Mouse (Mus musculus) MEL (cell line): ENCODE results near the gene Tsr1. TPM values are rescaled to one million over a fixed set of nuclear protein-coding genes. Genes with fewer than 3 reads are reported as not detected.
A peak's percentile ranks its signal among the peaks of the same experiment; 100 is the strongest.

ENCODE experiments used
- DNase-seq: peaks from one replicate; pipeline ENCODE4 v3.0.0; 2011; ENCODE audit warnings: low read depth, low spot score
- H3K27ac ChIP-seq: 2 replicates; pipeline ENCODE4 v1.5.1; 2012; ENCODE audit warnings: low read depth, mild to moderate bottlenecking, control low read depth, low read length, moderate library complexity; ENCODE audit not compliant: control insufficient read depth
- H3K27me3 ChIP-seq, 2 experiments: fragments of 150-350 bp in 1 of 2; sonication (generic) in 1 of 2; 2 replicates each; pipeline ENCODE4 v1.6.1; 2012; ENCODE audit warnings: low read length in 2 of 2, mild to moderate bottlenecking in 2 of 2, improper control_type of control experiment in 1 of 2, moderate library complexity in 1 of 2; ENCODE audit not compliant: insufficient read depth in 2 of 2, control insufficient read depth in 1 of 2
- H3K36me3 ChIP-seq, 2 experiments: 2 replicates each; pipeline ENCODE4 v1.6.1; 2012 to 2014; ENCODE audit warnings: low read length in 2 of 2, improper control_type of control experiment in 1 of 2, inconsistent platforms in 1 of 2, mild to moderate bottlenecking in 1 of 2; ENCODE audit not compliant: insufficient read depth in 2 of 2, control insufficient read depth in 1 of 2
- H3K4me1 ChIP-seq, 2 experiments: fragments of 150-350 bp in 1 of 2; sonication (generic) in 1 of 2; 2 replicates each; pipeline ENCODE4 v1.6.1; 2012; ENCODE audit warnings: low read length in 2 of 2, improper control_type of control experiment in 1 of 2, mild to moderate bottlenecking in 1 of 2; ENCODE audit not compliant: insufficient read depth in 2 of 2, control insufficient read depth in 1 of 2
- H3K4me3 ChIP-seq, 2 experiments: fragments of 150-350 bp in 1 of 2; sonication (generic) in 1 of 2; 2 replicates each; pipeline ENCODE4 v1.5.1; 2012; ENCODE audit warnings: low read depth in 2 of 2, low read length in 2 of 2, mild to moderate bottlenecking in 2 of 2, moderate library complexity in 2 of 2, control low read depth in 1 of 2, improper control_type of control experiment in 1 of 2; ENCODE audit not compliant: control insufficient read depth in 1 of 2, insufficient read depth in 1 of 2
- H3K79me2 ChIP-seq: 2 replicates; pipeline ENCODE4 v1.6.1; 2012; ENCODE audit warnings: mild to moderate bottlenecking, low read length, moderate library complexity; ENCODE audit not compliant: control insufficient read depth, poor library complexity, insufficient read depth
- H3K9ac ChIP-seq: 2 replicates; pipeline ENCODE4 v1.6.1; 2012; ENCODE audit warnings: low read depth, mild to moderate bottlenecking, control low read depth, low read length, moderate library complexity; ENCODE audit not compliant: control insufficient read depth, poor library complexity, severe bottlenecking
- H3K9me3 ChIP-seq: fragments of 150-350 bp; sonication (generic); replicated peaks from 2 replicates; pipeline ENCODE4 v1.6.1; 2012; ENCODE audit warnings: mild to moderate bottlenecking, low read length, improper control_type of control experiment, moderate library complexity; ENCODE audit not compliant: insufficient read depth
- CHD1 ChIP-seq: IDR thresholded peaks from 2 replicates; pipeline ENCODE4 v1.6.1; 2012; ENCODE audit warnings: low read depth, mild to moderate bottlenecking, inconsistent platforms, low read length, improper control_type of control experiment
- CHD2 ChIP-seq: IDR thresholded peaks from 2 replicates; pipeline ENCODE4 v1.6.1; 2011; ENCODE audit warnings: low read length, improper control_type of control experiment
- CTCF ChIP-seq, 3 experiments: IDR thresholded peaks in 2 of 3; conservative IDR thresholded peaks in 1 of 3; 2 replicates each; pipeline ENCODE4 v1.5.1; 2011 to 2012; ENCODE audit warnings: low read length in 3 of 3, low read depth in 2 of 3, mild to moderate bottlenecking in 2 of 3, improper control_type of control experiment in 1 of 3, inconsistent platforms in 1 of 3, mixed read lengths in 1 of 3, moderate library complexity in 1 of 3; ENCODE audit not compliant: control insufficient read depth in 1 of 3, insufficient read depth in 1 of 3, poor library complexity in 1 of 3, severe bottlenecking in 1 of 3
- E2F4 ChIP-seq: IDR thresholded peaks from 2 replicates; pipeline ENCODE4 v1.6.1; 2011; ENCODE audit warnings: low read depth, low read length, improper control_type of control experiment, borderline replicate concordance
- ELF1 ChIP-seq: IDR thresholded peaks from 2 replicates; pipeline ENCODE4 v1.6.1; 2014; ENCODE audit warnings: low read depth, mild to moderate bottlenecking, inconsistent platforms, low read length, improper control_type of control experiment, moderate library complexity
- ETS1 ChIP-seq: IDR thresholded peaks from 2 replicates; pipeline ENCODE4 v1.6.1; 2012; ENCODE audit warnings: low read depth, mild to moderate bottlenecking, inconsistent platforms, low read length, improper control_type of control experiment, moderate library complexity
- MAZ ChIP-seq: IDR thresholded peaks from 2 replicates; pipeline ENCODE4 v1.6.1; 2012; ENCODE audit warnings: low read depth, mild to moderate bottlenecking, inconsistent platforms, low read length, improper control_type of control experiment
- MYC ChIP-seq: IDR thresholded peaks from 2 replicates; pipeline ENCODE4 v1.6.1; 2011; ENCODE audit warnings: low read depth, mild to moderate bottlenecking, low read length, improper control_type of control experiment, moderate library complexity
- NRF1 ChIP-seq: IDR thresholded peaks from 2 replicates; pipeline ENCODE4 v1.6.1; 2014; ENCODE audit warnings: low read depth, mild to moderate bottlenecking, inconsistent platforms, low read length, improper control_type of control experiment, moderate library complexity; ENCODE audit not compliant: poor library complexity, insufficient read depth, severe bottlenecking
- POLR2AphosphoS2 ChIP-seq: IDR thresholded peaks from 2 replicates; pipeline ENCODE4 v1.6.1; 2011; ENCODE audit warnings: low read length, improper control_type of control experiment
- RCOR1 ChIP-seq: IDR thresholded peaks from 2 replicates; pipeline ENCODE4 v1.6.1; 2012; ENCODE audit warnings: low read depth, mild to moderate bottlenecking, inconsistent platforms, low read length, improper control_type of control experiment
- SIN3A ChIP-seq: IDR thresholded peaks from 2 replicates; pipeline ENCODE4 v1.6.1; 2012; ENCODE audit warnings: low read length, improper control_type of control experiment, inconsistent platforms
- TBP ChIP-seq: IDR thresholded peaks from 2 replicates; pipeline ENCODE4 v1.8.0; 2011; ENCODE audit warnings: low read depth, low read length, improper control_type of control experiment
- ZC3H11A ChIP-seq: IDR thresholded peaks from 2 replicates; pipeline ENCODE4 v1.6.1; 2012; ENCODE audit warnings: low read depth, mild to moderate bottlenecking, inconsistent platforms, low read length, improper control_type of control experiment
- ZNF384 ChIP-seq: IDR thresholded peaks from 2 replicates; pipeline ENCODE4 v1.6.1; 2012; ENCODE audit warnings: low read depth, mild to moderate bottlenecking, inconsistent platforms, low read length, improper control_type of control experiment
- polyA plus RNA-seq, 2 experiments: library from polyadenylated mRNA; stranded (reverse) in 1 of 2; unstranded in 1 of 2; fragments of >175 nt in 1 of 2; fragments of >200 nt in 1 of 2; gene quantifications; 2 replicates each; pipeline versions ENCODE4 v1.2.1 to v1.2.4; 2012; ENCODE audit warnings: low replicate concordance in 2 of 2, low read depth in 1 of 2; ENCODE audit not compliant: insufficient read length in 2 of 2, insufficient read depth in 1 of 2, missing spikeins in 1 of 2
- total RNA-seq: library from RNA; depleted of rRNA; stranded (reverse); fragments of 300-350 nt; gene quantifications from 2 replicates; pipeline ENCODE4 v1.2.3, GENCODE M21; 2012

Tsr1 gene
- total and polyA plus RNA-seq, 3 experiments, result 123 to 178 (median 129) TPM

DNA sequence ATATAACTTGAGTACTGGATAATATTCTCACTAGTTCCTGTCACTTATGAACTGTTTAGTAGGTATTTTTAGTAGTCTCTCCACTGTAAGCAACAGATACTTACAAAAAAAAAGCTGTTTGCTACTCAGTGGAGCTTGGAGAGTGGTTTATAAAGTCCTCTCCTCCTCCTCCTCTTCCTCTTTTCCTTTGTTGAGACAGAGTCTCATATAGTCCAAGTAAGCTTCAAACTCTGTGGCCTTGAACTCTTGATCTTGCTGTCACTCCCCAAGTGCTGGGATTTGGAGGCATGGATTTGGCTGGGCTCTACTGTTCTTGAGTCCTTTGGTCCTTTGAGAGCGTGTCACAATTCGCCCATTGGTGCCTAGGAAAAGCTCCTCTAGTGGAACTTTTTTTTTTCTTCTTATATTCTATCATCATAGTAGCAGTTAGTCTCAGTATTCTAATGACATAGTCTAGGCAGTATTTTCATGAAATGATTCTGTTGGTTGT, 29.4 kb downstream of the Tsr1 start:
- Histone ChIP-seq H3K27ac (peak overlapping the region; percentile 48), H3K27me3 (no peaks in the 10 kb centered on the region), H3K4me3 (peak overlapping the region in 1 of 2 experiments; percentile 97; a peak in 2 of 4 replicates), H3K9me3 (no peaks in the 10 kb centered on the region), H3K9ac (peak overlapping the region; percentile 44; the same call in 1 of the 2 replicates), H3K36me3 (peaks cover 4 to 31% of the 10 kb centered on the region in 2 experiments), H3K4me1 (peaks cover 12 to 14% of the 10 kb centered on the region in 2 experiments), H3K79me2 (peaks cover 36% of the 10 kb centered on the region)
- TF ChIP-seq TBP (no peak), MYC (no peak), CHD1 (0 out of 2 replicates have a peak, but pooled peaks have one; percentile 10), ZNF384 (no peak), CTCF (IDR thresholded peaks at IDR 0.05 in 2 of 3, conservative IDR thresholded peaks at IDR 0.05 in 1 of 3; ENCODE audit: control insufficient read depth in 1 of 3, insufficient read depth in 1 of 3, low read depth in 2 of 3, low read length in 3 of 3, poor library complexity in 1 of 3, severe bottlenecking in 1 of 3) (no peak), ELF1 (no peak)
- peak; percentile 54 for DNase-seq

GRCm38 (mm10) chr11:74929111-74929510, 31.2 kb downstream of the Tsr1 start:
- peaks cover 12 to 13% of the 10 kb centered on the region in 2 experiments for H3K4me1 ChIP-seq
- no peak overlapping the region for H3K27ac ChIP-seq
- H3K9me3 ChIP-seq, result no peaks in the 10 kb centered on the region
- H3K9ac ChIP-seq, result no peak overlapping the region
- no peak for TF ChIP-seq ZC3H11A
- TF ChIP-seq MAZ, result no peak
- no peak for TF ChIP-seq ETS1
- TF ChIP-seq POLR2AphosphoS2, result no peak
- TF ChIP-seq SIN3A, result no peak
- no peak for TF ChIP-seq RCOR1
- H3K4me3 ChIP-seq, result no peak overlapping the region
- H3K27me3 ChIP-seq, result no peaks in the 10 kb centered on the region
- no peak for DNase-seq
- peaks cover 36% of the 10 kb centered on the region for H3K79me2 ChIP-seq
- H3K36me3 ChIP-seq, result peaks cover 9 to 25% of the 10 kb centered on the region in 2 experiments

GRCm38 (mm10) chr11:74930391-74930790, 32.5 kb downstream of the Tsr1 start:
- H3K27me3 ChIP-seq, result no peaks in the 10 kb centered on the region
- no peak for TF ChIP-seq E2F4
- TF ChIP-seq CTCF (IDR thresholded peaks at IDR 0.05 in 2 of 3, conservative IDR thresholded peaks at IDR 0.05 in 1 of 3; ENCODE audit: control insufficient read depth in 1 of 3, insufficient read depth in 1 of 3, low read depth in 2 of 3, low read length in 3 of 3, poor library complexity in 1 of 3, severe bottlenecking in 1 of 3), result no peak
- no peak for TF ChIP-seq CHD2
- no peak for TF ChIP-seq NRF1
- TF ChIP-seq, all 39 proteins: peak for 0
- Histone ChIP-seq H3K36me3 (peaks cover 16 to 19% of the 10 kb centered on the region in 2 experiments), H3K9ac (no peak overlapping the region), H3K4me1 (peaks cover 7 to 12% of the 10 kb centered on the region in 2 experiments), H3K27ac (no peak overlapping the region), H3K4me3 (no peak overlapping the region), H3K9me3 (no peaks in the 10 kb centered on the region), H3K79me2 (peaks cover 30% of the 10 kb centered on the region)
- no peak for DNase-seq
